Mouse (Mus musculus): ENCODE data around the gene Srsf6. TPM values are rescaled to one million over a fixed set of nuclear protein-coding genes. Genes with fewer than 3 reads are reported as not detected.

Srsf6 gene
- total and polyA plus RNA-seq, 3 experiments = 48.0 to 68.3 (median 61.2) TPM

GRCm38 (mm10) chr2:162930516-162931122, 709 bp upstream of the Srsf6 start:
- no peaks in the 10 kb centered on the region for H3K27me3 ChIP-seq (ENCODE audit: control insufficient read depth, insufficient read depth, low read length)
- no peaks in the 10 kb centered on the region for H3K79me2 ChIP-seq (replicated peaks; ENCODE audit: control insufficient read depth, insufficient read depth, low read length)
- DNase-seq = no peak
- no peak for TF ChIP-seq EP300 (IDR thresholded peaks at IDR 0.05; ENCODE audit: insufficient read depth, low read depth, low read length)
- peak overlapping the region; percentile 95 for H3K4me3 ChIP-seq
- under 1% methylated on average over 18 of the region's 18 CpGs for WGBS
- intact Hi-C loops (cut with DNase I) = loop anchor here (2.0 to 10.0 kb wide), 2 partner anchors 86 to 484 kb away; partner anchors contain the start of gene Ift52
- H3K36me3 ChIP-seq (ENCODE audit: control insufficient read depth, insufficient read depth, low read length) = peaks cover 13% of the 10 kb centered on the region
- peak overlapping the region; percentile 93 for H3K27ac ChIP-seq
- H3K4me1 ChIP-seq (ENCODE audit: control insufficient read depth, insufficient read depth, low read length) = peaks cover 3% of the 10 kb centered on the region
- peak overlapping the region; percentile 73 for H3K9ac ChIP-seq (ENCODE audit: low read depth, low read length)

DNA sequence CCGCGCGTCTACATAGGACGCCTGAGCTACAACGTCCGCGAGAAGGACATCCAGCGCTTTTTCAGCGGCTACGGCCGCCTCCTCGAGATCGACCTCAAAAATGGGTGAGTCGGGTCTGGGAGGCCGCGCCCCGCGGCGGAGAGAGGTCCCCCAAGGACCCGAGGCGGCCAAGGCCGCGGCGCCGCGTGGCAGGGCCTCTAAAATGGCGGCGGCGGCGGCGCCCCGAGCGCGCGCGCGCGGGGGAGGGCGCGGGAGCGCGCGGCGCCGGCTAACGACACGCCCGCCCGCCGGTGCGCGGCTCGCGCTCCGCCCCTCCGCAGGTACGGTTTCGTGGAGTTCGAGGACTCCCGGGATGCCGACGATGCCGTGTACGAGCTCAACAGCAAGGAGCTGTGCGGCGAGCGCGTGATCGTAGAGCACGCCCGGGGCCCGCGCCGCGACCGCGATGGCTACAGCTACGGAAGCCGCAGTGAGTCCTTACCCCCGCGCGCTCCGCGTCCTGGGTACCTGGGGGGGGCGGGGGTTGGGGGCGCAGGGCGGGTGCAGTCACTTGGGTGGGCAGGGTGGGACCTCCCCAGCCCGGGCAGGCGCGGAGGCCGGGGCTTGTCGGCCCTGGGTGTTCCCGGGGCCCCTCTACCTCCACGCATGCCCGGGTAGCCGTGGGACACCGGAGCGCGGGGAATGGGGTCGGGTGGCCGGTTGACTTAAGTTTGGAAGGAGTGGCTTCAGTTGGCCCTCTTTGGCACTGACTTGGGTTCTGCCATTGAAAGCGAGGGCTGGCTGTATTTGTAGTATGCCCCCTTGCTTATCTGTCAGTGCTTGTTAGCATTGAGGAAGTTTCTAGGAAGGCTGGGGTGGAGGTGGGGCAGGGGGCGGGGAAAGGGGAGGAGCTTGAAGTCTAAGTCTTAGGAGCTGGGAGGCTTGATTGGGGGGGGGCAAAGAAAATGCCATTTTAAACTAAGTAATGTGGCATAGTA, 634 bp downstream of the Srsf6 start:
- WGBS = under 1% methylated on average over 94 of the region's 103 CpGs
- Histone ChIP-seq H3K9ac (ENCODE audit: low read depth, low read length) (peak overlapping the region; percentile 99), H3K79me2 (replicated peaks; ENCODE audit: control insufficient read depth, insufficient read depth, low read length) (no peaks in the 10 kb centered on the region), H3K4me1 (ENCODE audit: control insufficient read depth, insufficient read depth, low read length) (peaks cover 3% of the 10 kb centered on the region), H3K36me3 (ENCODE audit: control insufficient read depth, insufficient read depth, low read length) (peaks cover 18% of the 10 kb centered on the region), H3K27ac (peak overlapping the region; percentile 93), H3K27me3 (ENCODE audit: control insufficient read depth, insufficient read depth, low read length) (no peaks in the 10 kb centered on the region), H3K4me3 (peak overlapping the region; percentile 95)
- intact Hi-C loops (cut with DNase I) = loop anchor here (2.0 to 10.0 kb wide), 2 partner anchors 85 to 483 kb away; partner anchors contain the start of gene Ift52
- TF ChIP-seq EP300 (IDR thresholded peaks at IDR 0.05; ENCODE audit: insufficient read depth, low read depth, low read length) (no peak), POLR2A (IDR thresholded peaks at IDR 0.05; ENCODE audit: insufficient read depth, low read depth, low read length) (no peak), CTCF (IDR thresholded peaks at IDR 0.05) (no peak)
- peak; percentile 80 to 82 for DNase-seq

GRCm38 (mm10) chr2:162932706-162933105, 1.4 kb downstream of the Srsf6 start:
- H3K4me3 ChIP-seq = peak overlapping the region; percentile 95
- peaks cover 3% of the 10 kb centered on the region for H3K4me1 ChIP-seq (ENCODE audit: control insufficient read depth, insufficient read depth, low read length)
- intact Hi-C loops (cut with DNase I) = loop anchor here (10.0 kb wide), 1 partner anchor 482 kb away; no protein-coding TSS in a partner anchor
- H3K27me3 ChIP-seq (ENCODE audit: control insufficient read depth, insufficient read depth, low read length) = no peaks in the 10 kb centered on the region
- no peaks in the 10 kb centered on the region for H3K79me2 ChIP-seq (replicated peaks; ENCODE audit: control insufficient read depth, insufficient read depth, low read length)
- no peak overlapping the region for H3K9ac ChIP-seq (ENCODE audit: low read depth, low read length)
- 41% methylated on average over 4 of the region's 4 CpGs for WGBS
- TF ChIP-seq EP300 (IDR thresholded peaks at IDR 0.05; ENCODE audit: insufficient read depth, low read depth, low read length) (no peak), CTCF (IDR thresholded peaks at IDR 0.05) (no peak), POLR2A (IDR thresholded peaks at IDR 0.05; ENCODE audit: insufficient read depth, low read depth, low read length) (no peak)
- peaks cover 23% of the 10 kb centered on the region for H3K36me3 ChIP-seq (ENCODE audit: control insufficient read depth, insufficient read depth, low read length)
- DNase-seq = no peak
- H3K27ac ChIP-seq = no peak overlapping the region

DNA sequence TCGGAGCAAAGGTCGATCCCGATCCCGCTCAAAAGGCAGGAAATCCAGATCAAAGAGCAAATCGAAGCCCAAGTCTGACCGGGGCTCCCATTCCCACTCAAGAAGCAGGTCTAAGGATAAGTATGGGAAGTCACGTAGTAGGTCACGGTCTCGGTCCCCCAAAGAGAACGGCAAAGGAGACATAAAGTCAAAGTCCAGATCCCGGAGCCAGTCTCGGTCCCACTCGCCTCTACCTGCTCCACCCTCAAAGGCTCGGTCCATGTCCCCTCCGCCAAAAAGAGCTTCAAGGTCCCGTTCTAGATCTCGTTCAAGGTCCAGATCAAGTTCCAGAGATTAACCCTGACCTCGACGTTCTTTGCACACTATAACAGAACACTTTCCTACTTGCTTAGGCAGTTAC, 3.1 kb downstream of the Srsf6 start:
- TF ChIP-seq POLR2A (IDR thresholded peaks at IDR 0.05; ENCODE audit: insufficient read depth, low read depth, low read length) (no peak), CTCF (IDR thresholded peaks at IDR 0.05) (no peak), EP300 (IDR thresholded peaks at IDR 0.05; ENCODE audit: insufficient read depth, low read depth, low read length) (no peak)
- intact Hi-C loops (cut with DNase I) = loop anchor here (10.0 kb wide), 1 partner anchor 480 kb away; no protein-coding TSS in a partner anchor
- 90% methylated on average over 19 of the region's 19 CpGs for WGBS
- H3K27me3 ChIP-seq (ENCODE audit: control insufficient read depth, insufficient read depth, low read length) = no peaks in the 10 kb centered on the region
- H3K4me1 ChIP-seq (ENCODE audit: control insufficient read depth, insufficient read depth, low read length) = peaks cover 3% of the 10 kb centered on the region
- no peak overlapping the region for H3K9ac ChIP-seq (ENCODE audit: low read depth, low read length)
- H3K4me3 ChIP-seq = no peak overlapping the region
- H3K36me3 ChIP-seq (ENCODE audit: control insufficient read depth, insufficient read depth, low read length) = peaks cover 27% of the 10 kb centered on the region
- no peaks in the 10 kb centered on the region for H3K79me2 ChIP-seq (replicated peaks; ENCODE audit: control insufficient read depth, insufficient read depth, low read length)
- no peak overlapping the region for H3K27ac ChIP-seq
- no peak for DNase-seq

DNA sequence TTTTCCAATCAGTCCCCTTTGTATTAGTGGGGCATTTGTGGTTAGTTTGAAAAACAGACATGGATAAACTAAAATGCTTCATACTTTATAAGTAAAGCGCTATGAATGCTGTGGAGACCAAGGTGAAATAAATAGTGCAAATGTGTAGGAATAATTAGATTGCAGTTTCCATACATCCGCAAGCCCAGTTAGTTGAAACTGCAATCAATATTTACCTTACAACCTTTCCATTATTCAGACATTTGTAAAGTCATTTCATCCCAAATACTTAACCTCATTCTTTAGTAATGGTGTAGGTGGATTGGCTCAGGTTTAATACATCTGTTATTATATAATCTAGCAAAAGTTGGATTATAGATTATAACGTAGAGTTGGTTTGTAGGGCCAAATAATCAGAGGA, 4.4 kb downstream of the Srsf6 start:
- intact Hi-C loops (cut with DNase I) = loop anchor here (10.0 kb wide), 1 partner anchor 479 kb away; no protein-coding TSS in a partner anchor
- Histone ChIP-seq H3K27ac (no peak overlapping the region), H3K9ac (ENCODE audit: low read depth, low read length) (no peak overlapping the region), H3K4me1 (ENCODE audit: control insufficient read depth, insufficient read depth, low read length) (peaks cover 3% of the 10 kb centered on the region), H3K27me3 (ENCODE audit: control insufficient read depth, insufficient read depth, low read length) (no peaks in the 10 kb centered on the region), H3K36me3 (ENCODE audit: control insufficient read depth, insufficient read depth, low read length) (peaks cover 27% of the 10 kb centered on the region), H3K4me3 (no peak overlapping the region), H3K79me2 (replicated peaks; ENCODE audit: control insufficient read depth, insufficient read depth, low read length) (no peaks in the 10 kb centered on the region)
- 94% methylated on average over 3 of the region's 3 CpGs for WGBS
- no peak for DNase-seq
- no peak for TF ChIP-seq POLR2A (IDR thresholded peaks at IDR 0.05; ENCODE audit: insufficient read depth, low read depth, low read length)
